Mouse (Mus musculus): ENCODE measurements around the gene Nxph1. TPM values are rescaled to one million over a fixed set of nuclear protein-coding genes. Genes with fewer than 3 reads are reported as not detected.

Nxph1 gene
- polyA plus RNA-seq, 1 experiment from 2014 or later, result 4.8 TPM

DNA sequence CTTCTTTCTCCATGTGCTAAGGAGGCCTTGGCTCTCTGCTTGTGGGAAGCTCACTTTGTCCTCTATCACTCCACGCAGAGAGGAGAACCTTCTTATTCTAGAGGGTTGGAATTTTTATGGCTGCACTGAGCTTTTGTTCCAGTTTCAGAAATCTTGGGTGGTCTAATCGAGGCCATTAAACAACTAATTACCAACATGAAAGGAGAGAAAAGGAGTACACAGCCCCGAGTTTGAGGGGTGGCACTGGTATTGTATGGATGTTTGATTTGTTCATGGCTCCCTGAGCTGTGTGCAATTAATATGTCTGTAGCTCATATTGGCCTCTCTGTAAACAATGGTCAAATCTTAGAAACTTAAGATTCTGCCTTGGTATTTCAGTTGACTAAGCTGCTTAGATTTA lies 54.5 kb downstream of the Nxph1 start:
- no peak for ATAC-seq (ENCODE audit: low FRiP score)
- no peaks in the 10 kb centered on the region for H3K4me1 ChIP-seq (ENCODE audit: control insufficient read depth, insufficient read depth, low read length)
- H3K9ac ChIP-seq (ENCODE audit: low read length), result no peak overlapping the region
- H3K4me2 ChIP-seq, result no peak overlapping the region
- WGBS, result 68% methylated on average over 3 of the region's 3 CpGs
- H3K9me3 ChIP-seq (ENCODE audit: control insufficient read depth, low read length), result no peaks in the 10 kb centered on the region
- DNase-seq (ENCODE audit: low spot score, missing footprints), result no peak
- no peak overlapping the region for H3K27ac ChIP-seq (ENCODE audit: low read depth, low read length)
- no peak overlapping the region for H3K4me3 ChIP-seq (ENCODE audit: low read depth, low read length)
- H3K27me3 ChIP-seq (ENCODE audit: control insufficient read depth, insufficient read depth, low read length), result no peaks in the 10 kb centered on the region
- no peaks in the 10 kb centered on the region for H3K36me3 ChIP-seq (ENCODE audit: control insufficient read depth, insufficient read depth, low read length)

DNA sequence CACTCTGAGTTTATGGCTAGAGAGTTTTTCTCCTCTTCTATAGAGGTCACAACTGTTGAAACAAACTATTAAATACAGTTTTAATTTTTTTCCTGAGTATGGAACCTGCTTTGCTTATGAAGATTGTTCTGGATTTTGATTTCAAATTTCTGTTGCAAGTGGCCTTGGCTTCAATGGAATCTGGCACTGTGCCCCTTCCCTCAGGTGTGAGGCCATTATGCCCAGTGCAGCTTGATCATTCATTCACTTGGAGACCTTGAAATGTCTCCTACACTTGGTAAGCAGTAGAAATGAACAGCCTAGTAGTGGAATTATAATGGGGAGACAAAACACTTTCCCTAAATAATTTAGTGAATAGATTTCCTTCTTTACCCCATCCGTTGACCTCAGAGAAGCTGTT lies 78.4 kb downstream of the Nxph1 start:
- Histone ChIP-seq H3K27ac (ENCODE audit: low read depth, low read length) (no peak overlapping the region), H3K9ac (ENCODE audit: low read length) (no peak overlapping the region), H3K4me1 (ENCODE audit: control insufficient read depth, insufficient read depth, low read length) (no peaks in the 10 kb centered on the region), H3K36me3 (ENCODE audit: control insufficient read depth, insufficient read depth, low read length) (no peaks in the 10 kb centered on the region), H3K27me3 (ENCODE audit: control insufficient read depth, insufficient read depth, low read length) (no peaks in the 10 kb centered on the region), H3K4me2 (no peak overlapping the region), H3K4me3 (ENCODE audit: low read depth, low read length) (no peak overlapping the region), H3K9me3 (ENCODE audit: control insufficient read depth, low read length) (no peaks in the 10 kb centered on the region)
- no peak for ATAC-seq (ENCODE audit: low FRiP score)
- no peak for DNase-seq (ENCODE audit: low spot score, missing footprints)
- WGBS, result 100% methylated on average over 1 of the region's 1 CpGs

DNA sequence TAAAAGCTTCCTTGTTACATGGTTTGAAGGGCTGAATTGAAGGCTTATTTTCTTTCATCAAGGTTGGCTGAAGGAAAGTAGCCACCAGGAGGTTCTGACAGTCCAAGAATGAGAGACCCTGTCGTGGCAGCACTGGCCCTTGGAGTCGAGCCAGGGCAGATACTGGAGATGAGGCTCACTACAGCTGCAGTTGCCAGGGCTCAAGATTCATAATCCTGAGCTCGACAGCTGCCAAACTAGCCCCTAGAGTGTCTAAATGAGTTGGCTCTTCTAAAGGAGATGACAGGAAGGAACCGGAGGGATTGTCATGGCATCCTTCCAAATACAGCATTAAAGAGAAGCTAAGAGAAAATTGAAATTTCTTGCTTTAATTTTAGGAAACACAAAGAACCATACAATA lies 78.9 kb downstream of the Nxph1 start:
- H3K9ac ChIP-seq (ENCODE audit: low read length), result no peak overlapping the region
- H3K9me3 ChIP-seq (ENCODE audit: control insufficient read depth, low read length), result no peaks in the 10 kb centered on the region
- DNase-seq (ENCODE audit: low spot score, missing footprints), result no peak
- 80% methylated on average over 4 of the region's 4 CpGs for WGBS
- H3K4me1 ChIP-seq (ENCODE audit: control insufficient read depth, insufficient read depth, low read length), result no peaks in the 10 kb centered on the region
- ATAC-seq (ENCODE audit: low FRiP score), result no peak
- H3K36me3 ChIP-seq (ENCODE audit: control insufficient read depth, insufficient read depth, low read length), result no peaks in the 10 kb centered on the region
- H3K27me3 ChIP-seq (ENCODE audit: control insufficient read depth, insufficient read depth, low read length), result no peaks in the 10 kb centered on the region
- no peak overlapping the region for H3K4me2 ChIP-seq
- no peak overlapping the region for H3K4me3 ChIP-seq (ENCODE audit: low read depth, low read length)
- H3K27ac ChIP-seq (ENCODE audit: low read depth, low read length), result no peak overlapping the region

DNA sequence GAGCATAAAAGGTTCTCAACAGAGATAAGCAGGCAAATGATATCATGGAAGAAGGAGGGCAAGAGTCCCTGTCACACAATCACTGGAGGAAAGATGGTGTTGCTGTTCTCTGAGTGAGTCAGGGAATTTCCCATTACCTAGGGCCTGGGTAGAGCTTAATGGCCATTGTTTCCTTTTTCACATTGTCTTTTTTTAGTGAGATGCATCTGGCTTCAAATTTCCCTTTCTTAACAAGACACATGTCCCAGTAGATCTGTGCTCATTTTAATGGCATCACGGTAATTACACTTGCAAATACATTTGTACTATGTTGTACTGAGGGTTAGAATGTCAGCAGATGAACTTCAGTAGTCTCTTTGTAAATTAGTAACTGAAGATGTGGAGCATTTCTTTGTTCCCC lies 80.3 kb downstream of the Nxph1 start:
- Histone ChIP-seq H3K27ac (ENCODE audit: low read depth, low read length) (no peak overlapping the region), H3K4me1 (ENCODE audit: control insufficient read depth, insufficient read depth, low read length) (no peaks in the 10 kb centered on the region), H3K4me2 (no peak overlapping the region), H3K9ac (ENCODE audit: low read length) (no peak overlapping the region), H3K27me3 (ENCODE audit: control insufficient read depth, insufficient read depth, low read length) (no peaks in the 10 kb centered on the region), H3K4me3 (ENCODE audit: low read depth, low read length) (no peak overlapping the region), H3K9me3 (ENCODE audit: control insufficient read depth, low read length) (no peaks in the 10 kb centered on the region), H3K36me3 (ENCODE audit: control insufficient read depth, insufficient read depth, low read length) (no peaks in the 10 kb centered on the region)
- no peak for DNase-seq (ENCODE audit: low spot score, missing footprints)
- 89% methylated on average over 1 of the region's 1 CpGs for WGBS
- no peak for ATAC-seq (ENCODE audit: low FRiP score)

DNA sequence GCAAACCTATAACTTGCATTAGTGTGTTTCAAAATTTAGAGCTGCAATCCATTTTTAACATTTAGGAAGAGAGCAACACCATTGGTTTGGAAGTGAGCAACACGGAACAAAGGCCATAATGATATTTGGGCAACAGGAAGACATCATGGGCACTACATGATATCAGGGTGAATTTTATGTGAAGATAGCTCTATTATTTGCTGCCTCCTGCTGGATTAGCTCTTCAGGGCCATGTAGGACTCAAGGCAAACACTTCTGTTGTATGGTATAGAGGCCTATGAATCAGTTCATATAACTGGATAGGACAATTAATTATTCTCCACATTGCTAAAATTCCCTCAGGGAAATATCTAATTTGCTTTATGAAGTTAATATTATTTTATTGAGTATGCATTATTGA lies 91.1 kb downstream of the Nxph1 start:
- Histone ChIP-seq H3K4me2 (no peak overlapping the region), H3K4me1 (ENCODE audit: control insufficient read depth, insufficient read depth, low read length) (no peaks in the 10 kb centered on the region), H3K27ac (ENCODE audit: low read depth, low read length) (no peak overlapping the region), H3K9ac (ENCODE audit: low read length) (no peak overlapping the region), H3K36me3 (ENCODE audit: control insufficient read depth, insufficient read depth, low read length) (no peaks in the 10 kb centered on the region), H3K9me3 (ENCODE audit: control insufficient read depth, low read length) (no peaks in the 10 kb centered on the region), H3K27me3 (ENCODE audit: control insufficient read depth, insufficient read depth, low read length) (no peaks in the 10 kb centered on the region), H3K4me3 (ENCODE audit: low read depth, low read length) (no peak overlapping the region)
- 100% methylated on average over 1 of the region's 1 CpGs for WGBS
- DNase-seq (ENCODE audit: low spot score, missing footprints) (no peak), ATAC-seq (ENCODE audit: low FRiP score) (no peak)

DNA sequence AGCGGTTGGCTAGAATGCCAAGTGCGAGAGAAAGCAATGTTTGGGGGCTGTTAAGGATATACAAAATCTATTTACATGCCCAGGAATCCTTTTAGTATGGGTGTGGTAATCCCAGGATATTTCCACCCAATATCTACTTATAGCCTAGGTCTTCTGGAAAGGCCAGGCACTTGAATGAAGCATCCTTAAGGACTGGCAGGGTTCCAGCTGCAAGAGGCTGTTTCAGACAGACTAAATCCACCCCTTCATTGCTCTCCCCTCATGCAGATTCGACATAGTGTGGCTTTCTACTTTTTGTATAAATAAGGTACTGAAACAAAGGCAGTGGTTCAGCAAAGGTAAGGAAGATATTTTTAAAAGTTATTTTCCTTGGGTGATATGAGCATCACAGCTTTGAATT lies 92.8 kb downstream of the Nxph1 start:
- H3K4me2 ChIP-seq, result no peak overlapping the region
- ATAC-seq (ENCODE audit: low FRiP score) (no peak), DNase-seq (ENCODE audit: low spot score, missing footprints) (no peak)
- no peaks in the 10 kb centered on the region for H3K9me3 ChIP-seq (ENCODE audit: control insufficient read depth, low read length)
- no peaks in the 10 kb centered on the region for H3K4me1 ChIP-seq (ENCODE audit: control insufficient read depth, insufficient read depth, low read length)
- no peak overlapping the region for H3K9ac ChIP-seq (ENCODE audit: low read length)
- no peak overlapping the region for H3K27ac ChIP-seq (ENCODE audit: low read depth, low read length)
- no peak overlapping the region for H3K4me3 ChIP-seq (ENCODE audit: low read depth, low read length)
- 91% methylated on average over 3 of the region's 3 CpGs for WGBS
- no peaks in the 10 kb centered on the region for H3K27me3 ChIP-seq (ENCODE audit: control insufficient read depth, insufficient read depth, low read length)
- no peaks in the 10 kb centered on the region for H3K36me3 ChIP-seq (ENCODE audit: control insufficient read depth, insufficient read depth, low read length)

DNA sequence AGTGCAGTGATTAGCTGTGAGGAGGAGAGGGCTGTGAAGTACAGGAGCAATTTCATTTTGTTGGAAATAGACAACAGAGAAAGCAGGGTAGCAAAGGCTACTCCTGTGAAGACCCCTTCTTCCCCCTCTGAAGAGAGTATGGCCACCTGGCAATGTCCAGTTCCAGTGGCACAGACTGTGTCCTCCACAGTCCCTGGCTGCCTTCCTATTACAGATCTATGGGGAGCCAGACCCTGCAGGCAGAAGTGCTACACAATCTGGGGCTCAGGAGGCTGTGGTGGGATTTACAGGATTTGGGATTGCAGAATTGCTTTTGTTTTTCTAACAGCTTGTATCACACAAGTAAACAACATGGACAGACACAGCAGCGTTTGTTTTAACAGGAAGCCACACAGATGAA lies 94.2 kb downstream of the Nxph1 start:
- 19% methylated on average over 1 of the region's 1 CpGs for WGBS
- ATAC-seq (ENCODE audit: low FRiP score) (no peak), DNase-seq (ENCODE audit: low spot score, missing footprints) (no peak)
- Histone ChIP-seq H3K36me3 (ENCODE audit: control insufficient read depth, insufficient read depth, low read length) (no peaks in the 10 kb centered on the region), H3K27ac (ENCODE audit: low read depth, low read length) (no peak overlapping the region), H3K4me1 (ENCODE audit: control insufficient read depth, insufficient read depth, low read length) (no peaks in the 10 kb centered on the region), H3K4me3 (ENCODE audit: low read depth, low read length) (no peak overlapping the region), H3K9me3 (ENCODE audit: control insufficient read depth, low read length) (no peaks in the 10 kb centered on the region), H3K9ac (ENCODE audit: low read length) (no peak overlapping the region), H3K27me3 (ENCODE audit: control insufficient read depth, insufficient read depth, low read length) (no peaks in the 10 kb centered on the region), H3K4me2 (no peak overlapping the region)

DNA sequence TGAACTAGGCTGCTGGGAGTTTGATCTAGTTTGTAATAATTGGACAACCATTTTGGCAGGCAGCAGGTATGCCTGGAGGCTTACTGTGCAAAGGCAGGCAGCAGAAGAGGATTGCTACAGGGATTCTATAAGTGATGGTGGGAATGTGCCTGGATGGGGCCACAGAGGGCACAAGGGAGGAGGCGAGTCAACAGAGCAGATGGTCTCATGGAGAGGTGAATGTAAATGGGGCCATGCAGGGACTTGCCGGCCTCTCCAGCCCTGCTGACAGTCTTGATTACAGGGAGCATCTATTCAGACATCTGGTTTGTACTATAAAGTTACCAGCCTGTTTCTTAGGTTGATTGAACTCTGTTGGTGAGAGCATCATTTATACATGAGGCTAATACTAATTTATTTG lies 98.6 kb downstream of the Nxph1 start:
- Histone ChIP-seq H3K36me3 (ENCODE audit: control insufficient read depth, insufficient read depth, low read length) (no peaks in the 10 kb centered on the region), H3K4me3 (ENCODE audit: low read depth, low read length) (no peak overlapping the region), H3K9ac (ENCODE audit: low read length) (no peak overlapping the region), H3K27ac (ENCODE audit: low read depth, low read length) (no peak overlapping the region), H3K27me3 (ENCODE audit: control insufficient read depth, insufficient read depth, low read length) (no peaks in the 10 kb centered on the region), H3K4me1 (ENCODE audit: control insufficient read depth, insufficient read depth, low read length) (no peaks in the 10 kb centered on the region), H3K9me3 (ENCODE audit: control insufficient read depth, low read length) (no peaks in the 10 kb centered on the region), H3K4me2 (no peak overlapping the region)
- ATAC-seq (ENCODE audit: low FRiP score), result no peak
- no peak for DNase-seq (ENCODE audit: low spot score, missing footprints)
- WGBS, result 72% methylated on average over 2 of the region's 2 CpGs

DNA sequence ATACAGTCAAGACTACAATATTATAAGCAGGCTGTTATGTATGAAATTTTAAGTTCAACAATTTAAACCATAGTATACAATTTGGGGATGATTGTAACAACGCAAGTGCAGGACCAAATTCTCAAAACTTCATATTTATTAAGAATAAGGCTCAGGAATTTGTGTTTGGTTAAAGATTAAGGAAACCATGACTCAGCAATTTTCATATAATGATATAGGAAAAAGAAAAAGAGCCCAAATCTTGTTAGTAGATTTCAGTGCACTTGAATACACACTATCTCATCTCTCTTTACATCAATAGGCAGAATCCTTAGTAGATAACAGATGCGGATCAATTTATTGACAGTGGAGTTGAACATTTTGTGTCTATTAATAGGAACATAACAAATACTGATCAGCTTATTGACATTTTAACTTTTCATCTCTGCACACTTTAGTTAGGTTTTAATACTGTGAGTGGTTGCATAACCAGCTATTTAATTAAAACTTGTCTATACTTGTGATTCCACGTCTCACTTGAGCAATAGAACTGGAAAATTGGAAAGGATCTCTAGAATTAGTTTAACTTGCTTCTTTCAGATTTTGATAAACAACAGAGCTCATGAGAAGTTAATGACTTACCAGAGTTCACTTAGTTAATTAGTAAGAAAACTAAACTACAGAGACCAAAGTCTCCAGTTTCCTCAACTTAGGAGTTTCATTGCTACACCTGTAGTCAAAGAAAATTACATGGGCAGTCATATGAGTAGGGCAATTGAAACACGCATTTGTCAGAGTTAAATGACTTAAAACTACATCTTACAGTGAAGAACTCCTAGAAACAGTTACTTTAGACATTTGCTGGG lies 113.3 kb downstream of the Nxph1 start:
- DNase-seq (ENCODE audit: low spot score, missing footprints), result no peak
- 87% methylated on average over 4 of the region's 4 CpGs for WGBS
- no peaks in the 10 kb centered on the region for H3K27me3 ChIP-seq (ENCODE audit: control insufficient read depth, insufficient read depth, low read length)

More for the DNA sequence above, 113.3 kb downstream of the Nxph1 start:
- Histone ChIP-seq H3K4me2 (no peak overlapping the region), H3K4me3 (ENCODE audit: low read depth, low read length) (no peak overlapping the region), H3K36me3 (ENCODE audit: control insufficient read depth, insufficient read depth, low read length) (no peaks in the 10 kb centered on the region), H3K4me1 (ENCODE audit: control insufficient read depth, insufficient read depth, low read length) (no peaks in the 10 kb centered on the region), H3K27ac (ENCODE audit: low read depth, low read length) (no peak overlapping the region), H3K9me3 (ENCODE audit: control insufficient read depth, low read length) (no peaks in the 10 kb centered on the region), H3K9ac (ENCODE audit: low read length) (no peak overlapping the region)
- no peak for ATAC-seq (ENCODE audit: low FRiP score)

All from midbrain, embryonic 11.5 days (tissue).